Mouse (Mus musculus): Measurements from ENCODE around the gene Ncapd3.
A peak's percentile ranks its signal among the peaks of the same experiment; 100 is the strongest.

Ncapd3 gene

GRCm38 (mm10) chr9:27123947-27124346 lies 94.0 kb downstream of the Ncapd3 start:
- no peak for DNase-seq (ENCODE audit: low read depth)

GRCm38 (mm10) chr9:27125450-27125849 lies 95.5 kb downstream of the Ncapd3 start:
- DNase-seq (ENCODE audit: low read depth), result no peak

GRCm38 (mm10) chr9:27126543-27126942 lies 96.6 kb downstream of the Ncapd3 start:
- no peak for DNase-seq (ENCODE audit: low read depth)

- no peak for DNase-seq (ENCODE audit: low read depth)
These were observed 98.7 kb downstream of the Ncapd3 start for GRCm38 (mm10) chr9:27128629-27129028.

GRCm38 (mm10) chr9:27134410-27134809 lies 104.4 kb downstream of the Ncapd3 start:
- DNase-seq (ENCODE audit: low read depth), result peak; percentile 15

GRCm38 (mm10) chr9:27135372-27135771 lies 105.4 kb downstream of the Ncapd3 start:
- no peak for DNase-seq (ENCODE audit: low read depth)

- no peak for DNase-seq (ENCODE audit: low read depth)
These were observed 106.7 kb downstream of the Ncapd3 start for GRCm38 (mm10) chr9:27136651-27137050.

GRCm38 (mm10) chr9:27140432-27141065 lies 110.6 kb downstream of the Ncapd3 start:
- DNase-seq (ENCODE audit: low read depth), result no peak

GRCm38 (mm10) chr9:27144271-27144840 lies 114.4 kb downstream of the Ncapd3 start:
- DNase-seq (ENCODE audit: low read depth), result no peak

Measured in induced T-regulatory cell, adult 2 months (primary cell).